Mouse (Mus musculus) forebrain, embryonic 16.5 days (tissue): Measurements from ENCODE around the gene Rerg. TPM values are rescaled to one million over a fixed set of nuclear protein-coding genes. Genes with fewer than 3 reads are reported as not detected.

Experiments used
- ATAC-seq: fragments of 200-750 bp; cut with Nextera tagmentation; 2 replicates; pipeline ENCODE4 v1.8.0; 2017; ENCODE audit warnings: mild to moderate bottlenecking, moderate library complexity
- H3K27ac ChIP-seq: fragments of 300-500 bp; sonication (generic); 2 replicates; pipeline ENCODE4 v1.5.1; 2014; ENCODE audit warnings: low read length, control low read depth
- H3K27me3 ChIP-seq: fragments of 300-500 bp; sonication (generic); replicated peaks from 2 replicates; pipeline ENCODE4 v1.6.1; 2014; ENCODE audit warnings: low read length; ENCODE audit not compliant: control insufficient read depth, insufficient read depth
- H3K36me3 ChIP-seq: fragments of 300-500 bp; sonication (generic); 2 replicates; pipeline ENCODE4 v1.6.1; 2014; ENCODE audit not compliant: control insufficient read depth, insufficient read depth
- H3K4me1 ChIP-seq: fragments of 300-500 bp; sonication (generic); replicated peaks from 2 replicates; pipeline ENCODE4 v1.6.1; 2014; ENCODE audit warnings: low read length; ENCODE audit not compliant: control insufficient read depth, insufficient read depth
- H3K4me2 ChIP-seq: fragments of 300-500 bp; sonication (generic); 2 replicates; pipeline ENCODE4 v1.6.1; 2014; ENCODE audit warnings: mild to moderate bottlenecking, low read length, control low read depth
- H3K4me3 ChIP-seq: fragments of 300-500 bp; sonication (generic); replicated peaks from 2 replicates; pipeline ENCODE4 v1.5.1; 2014; ENCODE audit warnings: mild to moderate bottlenecking, low read length, control low read depth
- H3K9ac ChIP-seq: fragments of 300-500 bp; sonication (generic); replicated peaks from 2 replicates; pipeline ENCODE4 v1.6.1; 2014; ENCODE audit warnings: low read depth, low read length, control low read depth
- H3K9me3 ChIP-seq: fragments of 300-500 bp; sonication (generic); 2 replicates; pipeline ENCODE4 v1.6.1; 2016; ENCODE audit warnings: low read length; ENCODE audit not compliant: control insufficient read depth
- WGBS: fragments of 180-500 bp; shearing (Covaris S2); extraction: QIAGEN DNeasy Blood & Tissue Kit; methylation state at CpG from one replicate; pipeline ENCODE4 v1.1.7; 2014; 5-methylcytosine and 5-hydroxymethylcytosine counted together
- polyA plus RNA-seq: library from polyadenylated mRNA; unstranded; fragments of >200 nt; fragmentation: Nextera tagmentation; extraction: Ambion mirVana; gene quantifications from 2 replicates; pipeline ENCODE4 v1.2.1, GENCODE M21; 2015

Gene Rerg
- polyA plus RNA-seq, 1 experiment from 2014 or later = 7.2 TPM

- H3K4me1 ChIP-seq = no peaks in the 10 kb centered on the region
- H3K4me2 ChIP-seq = no peak overlapping the region
- ATAC-seq = no peak
- no peaks in the 10 kb centered on the region for H3K36me3 ChIP-seq
- WGBS = 96% methylated on average over 13 of the region's 13 CpGs
- no peak overlapping the region for H3K9ac ChIP-seq
- H3K9me3 ChIP-seq = no peaks in the 10 kb centered on the region
- H3K4me3 ChIP-seq = no peak overlapping the region
- H3K27me3 ChIP-seq = no peaks in the 10 kb centered on the region
- no peak overlapping the region for H3K27ac ChIP-seq
These were observed 93.6 kb downstream of the Rerg start for GRCm38 (mm10) chr6:137076731-137077130.

GRCm38 (mm10) chr6:137076225-137076624, 94.1 kb downstream of the Rerg start:
- no peaks in the 10 kb centered on the region for H3K4me1 ChIP-seq
- H3K27me3 ChIP-seq = no peaks in the 10 kb centered on the region
- no peak overlapping the region for H3K4me2 ChIP-seq
- H3K4me3 ChIP-seq = no peak overlapping the region
- no peak overlapping the region for H3K9ac ChIP-seq
- no peak for ATAC-seq
- 91% methylated on average over 6 of the region's 6 CpGs for WGBS
- no peak overlapping the region for H3K27ac ChIP-seq
- no peaks in the 10 kb centered on the region for H3K9me3 ChIP-seq
- no peaks in the 10 kb centered on the region for H3K36me3 ChIP-seq

- ATAC-seq = no peak
- no peak overlapping the region for H3K4me3 ChIP-seq
- no peak overlapping the region for H3K27ac ChIP-seq
- H3K36me3 ChIP-seq = no peaks in the 10 kb centered on the region
- H3K27me3 ChIP-seq = no peaks in the 10 kb centered on the region
- H3K4me2 ChIP-seq = no peak overlapping the region
- WGBS = 58% methylated on average over 8 of the region's 8 CpGs
- H3K4me1 ChIP-seq = no peaks in the 10 kb centered on the region
- no peak overlapping the region for H3K9ac ChIP-seq
- no peaks in the 10 kb centered on the region for H3K9me3 ChIP-seq
These were observed 98.0 kb downstream of the Rerg start for GRCm38 (mm10) chr6:137072256-137072655.

DNA sequence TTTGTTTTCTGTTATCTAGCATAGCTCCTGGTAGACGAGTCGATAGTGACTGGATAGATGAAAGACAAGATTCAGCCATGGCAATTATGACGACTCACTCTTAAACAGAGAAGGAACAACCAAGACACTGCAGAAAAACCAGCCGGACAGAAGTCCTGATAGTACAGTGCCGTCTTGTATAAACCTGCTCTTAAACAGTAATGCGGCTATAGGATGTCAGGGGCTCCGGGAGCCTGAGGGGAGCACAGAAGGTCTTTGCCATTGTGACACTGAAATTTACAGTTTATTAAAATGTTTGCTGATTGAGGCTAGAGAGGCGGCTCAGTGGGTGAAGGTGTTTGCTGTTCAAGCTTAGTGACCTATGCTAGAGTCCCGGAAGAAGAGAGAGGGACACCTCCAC, 98.8 kb downstream of the Rerg start:
- no peaks in the 10 kb centered on the region for H3K36me3 ChIP-seq
- no peak overlapping the region for H3K4me3 ChIP-seq
- H3K9ac ChIP-seq = no peak overlapping the region
- no peak for ATAC-seq
- H3K4me2 ChIP-seq = no peak overlapping the region
- no peaks in the 10 kb centered on the region for H3K4me1 ChIP-seq
- H3K27me3 ChIP-seq = no peaks in the 10 kb centered on the region
- H3K9me3 ChIP-seq = no peaks in the 10 kb centered on the region
- H3K27ac ChIP-seq = no peak overlapping the region
- 90% methylated on average over 9 of the region's 9 CpGs for WGBS

DNA sequence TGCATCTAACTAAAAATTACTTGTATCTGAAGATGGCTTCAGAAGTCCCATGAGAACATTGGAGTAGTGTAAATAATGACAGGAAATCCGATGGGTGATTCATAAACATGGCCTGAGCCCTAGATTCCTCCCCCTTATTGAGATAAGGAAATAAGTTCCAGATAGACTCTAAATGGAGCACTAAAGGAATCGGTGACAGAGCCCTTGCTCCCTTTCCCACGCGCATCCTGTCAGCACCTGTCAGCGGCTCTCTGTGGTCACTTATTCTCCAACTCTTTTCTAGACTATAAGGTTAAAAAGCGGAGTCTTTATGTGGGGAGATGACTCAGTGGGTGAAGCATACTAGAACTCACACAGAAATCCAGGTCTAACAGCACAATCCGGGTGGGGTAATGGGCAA, 104.8 kb downstream of the Rerg start:
- no peaks in the 10 kb centered on the region for H3K4me1 ChIP-seq
- H3K27me3 ChIP-seq = no peaks in the 10 kb centered on the region
- H3K36me3 ChIP-seq = no peaks in the 10 kb centered on the region
- no peak for ATAC-seq
- H3K4me3 ChIP-seq = no peak overlapping the region
- no peak overlapping the region for H3K9ac ChIP-seq
- no peaks in the 10 kb centered on the region for H3K9me3 ChIP-seq
- H3K27ac ChIP-seq = no peak overlapping the region
- H3K4me2 ChIP-seq = no peak overlapping the region
- WGBS = 92% methylated on average over 7 of the region's 7 CpGs

GRCm38 (mm10) chr6:137064786-137065185, 105.5 kb downstream of the Rerg start:
- Histone ChIP-seq H3K27me3 (no peaks in the 10 kb centered on the region), H3K4me1 (no peaks in the 10 kb centered on the region), H3K9ac (no peak overlapping the region), H3K36me3 (no peaks in the 10 kb centered on the region), H3K9me3 (no peaks in the 10 kb centered on the region), H3K4me2 (no peak overlapping the region), H3K4me3 (no peak overlapping the region), H3K27ac (no peak overlapping the region)
- WGBS = 84% methylated on average over 14 of the region's 14 CpGs
- ATAC-seq = 0 out of 2 replicates have a peak, but pooled peaks have one; percentile 37

GRCm38 (mm10) chr6:137063239-137063940, 106.9 kb downstream of the Rerg start:
- H3K27me3 ChIP-seq = no peaks in the 10 kb centered on the region
- peak; percentile 86 for ATAC-seq
- no peaks in the 10 kb centered on the region for H3K4me1 ChIP-seq
- no peak overlapping the region for H3K4me2 ChIP-seq
- H3K9ac ChIP-seq = no peak overlapping the region
- H3K36me3 ChIP-seq = no peaks in the 10 kb centered on the region
- 56% methylated on average over 10 of the region's 10 CpGs for WGBS
- H3K9me3 ChIP-seq = no peaks in the 10 kb centered on the region
- H3K27ac ChIP-seq = peak overlapping the region; percentile 41; the same call in 1 of the 2 replicates
- no peak overlapping the region for H3K4me3 ChIP-seq

DNA sequence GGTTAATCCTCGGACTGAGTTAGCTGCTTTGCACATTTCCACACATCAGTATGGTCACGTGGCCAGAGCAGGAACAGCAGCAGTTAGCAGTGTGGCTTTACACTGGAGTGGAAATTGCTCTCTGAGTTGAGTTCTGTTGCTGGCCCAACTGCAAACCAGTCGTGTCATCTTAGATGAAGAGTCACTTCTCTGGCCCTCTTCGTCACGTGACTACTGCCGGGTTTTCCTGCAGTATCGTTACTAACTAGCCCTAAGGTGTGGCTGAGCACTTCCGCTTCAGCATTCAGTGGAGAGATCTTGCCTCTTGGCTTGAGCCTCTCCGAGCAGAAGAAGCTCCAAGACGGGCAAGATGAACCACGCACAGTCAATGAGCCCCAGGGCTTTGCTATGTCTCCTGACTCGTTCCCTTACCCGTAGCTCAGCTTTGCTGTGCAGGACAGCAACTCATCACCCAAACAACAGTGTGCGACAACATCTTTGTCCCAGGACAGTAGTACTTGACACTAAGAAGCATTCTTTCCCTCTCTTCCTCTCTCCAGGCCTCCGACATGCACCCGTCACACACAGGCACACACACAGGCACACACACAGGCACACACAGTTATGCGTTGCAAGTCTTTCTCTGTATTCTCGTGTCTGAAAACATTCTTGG, 108.3 kb downstream of the Rerg start:
- Histone ChIP-seq H3K4me3 (no peak overlapping the region), H3K4me2 (no peak overlapping the region), H3K4me1 (no peaks in the 10 kb centered on the region), H3K36me3 (no peaks in the 10 kb centered on the region), H3K9me3 (no peaks in the 10 kb centered on the region), H3K27me3 (no peaks in the 10 kb centered on the region), H3K27ac (no peak overlapping the region), H3K9ac (no peak overlapping the region)
- no peak for ATAC-seq
- 89% methylated on average over 18 of the region's 18 CpGs for WGBS

DNA sequence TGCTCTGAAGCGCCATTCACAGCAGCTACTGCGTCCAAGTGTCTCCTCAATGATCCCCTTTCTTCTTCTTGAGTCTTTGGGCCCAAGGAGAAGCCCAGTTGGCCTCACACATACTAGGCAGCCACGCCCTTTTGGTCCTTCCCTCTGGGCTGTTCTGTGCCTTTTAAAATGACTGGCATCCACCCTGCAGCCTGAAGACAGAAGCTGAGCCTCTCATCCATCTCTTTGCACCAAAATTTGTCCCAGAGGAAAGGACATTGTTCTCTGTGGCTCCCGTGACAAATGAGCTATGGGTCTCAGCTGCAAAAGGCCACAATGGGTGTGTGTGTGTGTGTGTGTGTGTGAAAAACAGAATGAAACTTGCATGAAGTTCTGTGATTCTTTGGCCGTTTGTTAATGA, 109.7 kb downstream of the Rerg start:
- no peak overlapping the region for H3K9ac ChIP-seq
- H3K4me2 ChIP-seq = no peak overlapping the region
- WGBS = 78% methylated on average over 5 of the region's 5 CpGs
- H3K9me3 ChIP-seq = no peaks in the 10 kb centered on the region
- H3K27me3 ChIP-seq = no peaks in the 10 kb centered on the region
- H3K36me3 ChIP-seq = no peaks in the 10 kb centered on the region
- H3K4me1 ChIP-seq = no peaks in the 10 kb centered on the region
- no peak overlapping the region for H3K27ac ChIP-seq
- no peak overlapping the region for H3K4me3 ChIP-seq
- ATAC-seq = no peak
